Mouse (Mus musculus): ENCODE data around the gene Anks1b.

DNA sequence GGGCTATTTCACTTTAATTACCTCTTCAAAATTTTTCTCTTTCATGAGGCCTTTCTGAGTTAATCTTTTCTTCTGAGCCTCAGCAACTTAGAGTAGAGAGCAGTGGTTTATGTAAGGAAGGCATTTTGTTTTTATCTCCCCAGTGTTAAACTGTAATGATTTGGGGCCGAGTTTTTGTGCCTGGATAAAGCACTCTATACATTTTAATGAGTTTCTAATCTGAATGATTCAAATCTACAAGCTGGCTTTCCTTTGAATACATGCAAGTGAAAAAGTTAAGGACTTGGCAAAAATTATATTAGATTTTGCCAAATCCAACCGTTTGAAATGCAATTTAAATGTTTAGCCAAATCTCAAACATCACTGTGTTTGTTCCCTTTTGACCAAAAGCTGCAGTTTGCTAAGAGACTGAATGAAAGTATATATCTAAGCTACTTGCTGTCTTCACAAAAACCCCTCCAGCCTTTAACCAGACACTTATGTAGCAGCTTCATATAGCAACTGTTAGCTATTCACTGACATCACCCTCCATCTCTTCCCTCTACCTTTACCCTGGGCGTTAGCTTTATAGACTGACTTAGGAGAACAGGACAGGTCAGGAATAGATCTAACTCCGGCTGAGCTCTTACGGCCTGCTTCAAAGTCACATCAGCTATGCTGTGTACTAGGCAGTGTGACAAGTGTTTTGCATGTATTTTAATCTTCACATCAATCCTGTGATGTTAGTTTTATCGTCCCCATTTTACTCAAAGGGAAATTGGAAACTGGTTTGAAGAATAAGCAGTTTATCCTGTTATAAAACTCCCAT, 122.5 kb downstream of the Anks1b start:
- no peak for TF ChIP-seq POLR2A (IDR thresholded peaks at IDR 0.05; ENCODE audit: control insufficient read depth, low read depth, low read length)
- no peak for TF ChIP-seq CTCF (IDR thresholded peaks at IDR 0.05; ENCODE audit: control insufficient read depth, insufficient read depth, insufficient replicate concordance, low read depth, low read length)

Data from testis, adult 2 months (tissue).